Mouse (Mus musculus) forelimb bud, embryonic 11.5 days (tissue): ENCODE measurements around the gene Ube2i.

ENCODE experiments used
- DNase-seq: peaks from one replicate; pipeline ENCODE4 v3.0.0-alpha.2; 2012; ENCODE audit warnings: low read depth, low spot score

The Ube2i gene

DNA sequence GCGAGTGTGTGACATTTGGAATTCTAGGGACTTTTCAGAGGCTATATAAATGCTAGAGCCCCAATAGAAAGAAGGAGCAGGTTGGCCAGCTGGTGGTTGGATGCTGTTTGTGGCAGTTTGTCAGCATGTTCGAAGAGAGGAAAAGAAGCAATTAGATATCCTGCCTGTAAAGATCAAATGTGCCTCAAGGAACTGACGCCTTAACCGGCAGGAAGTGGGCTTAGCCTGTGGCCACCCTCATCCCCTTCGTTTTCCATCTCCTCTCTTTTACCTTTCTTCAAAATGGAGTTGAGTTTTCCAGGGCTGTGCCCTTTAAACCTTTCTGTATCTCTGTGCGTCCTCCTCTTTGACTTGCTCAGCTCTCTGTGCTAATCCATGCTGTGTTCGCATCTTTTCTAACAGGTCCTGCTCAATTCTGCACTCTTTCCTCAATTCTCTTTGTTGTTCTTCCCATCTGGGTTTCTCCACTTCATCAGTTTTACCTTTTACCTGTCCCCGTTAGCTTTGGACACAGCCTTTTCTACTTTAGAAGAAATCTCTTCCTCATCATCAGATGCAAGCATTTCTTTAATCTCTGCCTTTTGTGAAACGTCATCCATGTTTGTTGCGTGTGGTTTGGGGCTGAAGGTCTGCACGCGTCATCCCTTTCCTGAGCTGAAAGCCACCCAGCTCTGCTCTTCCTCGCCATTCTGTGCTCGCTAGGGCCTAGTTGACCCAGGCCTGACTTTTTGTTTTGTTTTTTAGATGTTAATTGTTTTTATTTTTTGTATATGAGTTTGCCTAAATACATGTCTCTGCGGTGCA lies 54.7 kb downstream of the Ube2i start:
- no peak for DNase-seq

DNA sequence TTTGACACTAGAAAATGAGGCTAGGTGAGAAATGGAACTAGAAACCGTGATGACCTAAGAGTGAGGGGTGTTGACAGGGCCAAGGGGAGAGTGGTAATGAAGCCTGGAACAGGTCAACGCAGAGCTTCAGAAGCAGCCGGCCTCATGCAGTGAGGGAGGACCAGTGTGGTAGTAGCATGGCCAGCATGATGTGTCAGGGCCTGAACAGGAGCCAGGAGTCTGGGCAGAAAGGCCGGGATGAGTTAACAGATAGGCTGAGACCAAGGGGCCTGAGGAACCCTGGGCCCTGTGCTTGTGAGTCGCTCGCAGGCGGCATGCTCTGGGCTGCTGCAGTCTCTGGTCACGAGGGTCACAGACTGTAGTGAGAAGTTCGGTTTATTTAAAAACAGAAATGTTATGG lies 55.5 kb downstream of the Ube2i start:
- DNase-seq: no peak

DNA sequence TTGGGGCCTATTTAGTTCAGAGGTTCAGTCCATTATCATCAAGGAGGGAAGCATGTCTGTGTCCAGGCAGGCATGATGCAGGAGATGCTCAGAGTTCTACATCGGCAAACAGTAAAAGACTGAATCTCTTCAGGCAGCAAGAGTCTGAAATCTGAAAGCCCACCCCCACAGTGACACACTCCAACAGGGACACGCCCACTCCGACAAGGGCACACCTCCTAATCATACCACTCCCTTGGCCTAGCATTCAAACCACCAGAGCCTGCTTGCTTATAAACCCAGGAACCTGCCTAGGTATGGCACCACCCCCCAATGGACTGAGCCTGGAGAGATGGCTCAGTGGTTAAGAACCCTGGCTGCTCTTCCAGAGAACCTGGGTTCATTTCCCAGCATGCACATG lies 59.0 kb downstream of the Ube2i start:
- no peak for DNase-seq
